Mouse (Mus musculus): ENCODE data around the gene Sfmbt1.

- no peak for TF ChIP-seq CTCF (IDR thresholded peaks at IDR 0.05; ENCODE audit: low read depth)
- no peak for TF ChIP-seq EP300 (IDR thresholded peaks at IDR 0.05; ENCODE audit: low read depth)
Observed at GRCm38 (mm10) chr14:30862368-30862767, 147.7 kb downstream of the Sfmbt1 start.
